Mouse (Mus musculus): ENCODE measurements at regions not wholly inside any gene's neighbourhood (a gene's known extent, or its start where the extent isn't known, plus 50 kb on each side); places are given as distances from the start of the nearest gene placed in this dataset.
"Not testable (repeated sequence)": the region's sequence is repeated elsewhere in the genome, so short reads cannot be mapped to it uniquely, and the experiment has no call there.

DNA sequence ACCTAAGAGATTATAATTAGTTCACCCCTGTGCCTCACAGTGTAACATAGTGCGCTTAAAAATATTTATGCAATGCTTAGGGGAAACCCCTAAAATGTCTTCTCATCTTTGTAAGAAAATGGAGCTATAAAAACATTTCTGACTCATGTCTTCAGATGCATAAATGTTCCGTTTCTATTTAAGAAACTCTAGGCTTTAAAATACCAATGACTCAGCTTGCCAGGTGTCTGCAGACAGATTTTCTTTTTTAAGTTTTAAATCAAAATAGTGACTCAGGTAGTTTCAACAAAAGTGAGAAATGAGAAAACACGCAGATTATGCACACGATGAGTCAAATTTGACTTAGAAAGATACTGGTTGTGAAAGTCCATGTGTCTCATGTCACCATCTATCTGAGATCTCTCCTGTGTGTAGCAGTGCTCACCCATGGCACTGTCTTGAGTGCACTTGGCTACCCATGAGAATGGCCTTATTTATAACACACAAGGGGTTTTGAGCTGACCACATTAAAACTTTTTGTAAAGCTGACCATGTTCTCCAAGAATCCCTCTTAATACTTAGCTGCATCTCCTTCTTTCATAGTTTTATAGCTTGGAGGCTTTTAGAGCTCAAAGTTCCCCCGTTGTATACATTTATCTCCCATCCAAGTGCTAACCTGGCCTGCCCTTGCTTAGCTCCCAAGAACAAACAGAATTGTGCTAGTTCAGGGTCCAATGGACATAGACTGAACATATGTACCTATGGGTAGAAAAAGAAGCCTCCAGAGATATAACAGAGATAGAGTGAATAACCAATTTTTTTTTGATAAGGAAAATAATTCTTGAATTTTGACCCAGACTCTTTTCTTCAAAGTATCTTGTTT is 149.0 kb upstream of the Dmrta1 start:
- Histone ChIP-seq H3K27me3 (ENCODE audit: insufficient read depth, low read length) (no peaks in the 10 kb centered on the region; the same call in 1 of the 2 replicates), H3K4me2 (ENCODE audit: low read depth, low read length) (no peak overlapping the region), H3K36me3 (ENCODE audit: insufficient read depth, low read length) (no peaks in the 10 kb centered on the region), H3K4me1 (ENCODE audit: insufficient read depth, low read length) (no peaks in the 10 kb centered on the region), H3K4me3 (ENCODE audit: low read length) (no peak overlapping the region), H3K9me3 (ENCODE audit: low read length) (no peaks in the 10 kb centered on the region), H3K9ac (replicated peaks; ENCODE audit: low read length) (no peak overlapping the region), H3K27ac (no peak overlapping the region)
- DNase-seq (ENCODE audit: low spot score), result no peak
- TF ChIP-seq CTCF (IDR thresholded peaks at IDR 0.05; ENCODE audit: low read depth), result no peak
- ATAC-seq, result no peak
- 91% methylated on average over 5 of the region's 5 CpGs for WGBS

DNA sequence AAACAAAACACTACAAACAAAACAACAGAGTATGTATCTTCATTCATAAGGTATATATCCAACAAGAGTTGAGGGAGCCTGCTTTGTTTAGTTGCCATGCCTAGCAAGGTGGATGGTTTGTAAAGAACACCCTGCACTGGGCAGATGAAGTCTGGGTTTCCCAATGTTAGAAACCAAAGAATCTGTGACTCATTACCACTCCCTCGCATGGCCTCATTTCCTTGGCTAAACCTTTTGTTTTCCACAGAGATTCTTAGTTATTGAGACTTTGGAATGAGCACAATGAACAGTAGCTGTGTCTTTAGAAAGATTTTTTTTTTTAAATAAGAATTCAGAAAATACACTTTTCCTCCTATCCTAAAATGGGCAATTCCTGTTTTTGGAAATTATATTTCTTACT is 151.3 kb upstream of the Dmrta1 start:
- no peak overlapping the region for H3K4me2 ChIP-seq (ENCODE audit: low read depth, low read length)
- no peak for DNase-seq (ENCODE audit: low spot score)
- TF ChIP-seq CTCF (IDR thresholded peaks at IDR 0.05; ENCODE audit: low read depth), result no peak
- H3K9ac ChIP-seq (replicated peaks; ENCODE audit: low read length), result no peak overlapping the region
- no peak for ATAC-seq
- H3K36me3 ChIP-seq (ENCODE audit: insufficient read depth, low read length), result no peaks in the 10 kb centered on the region
- peaks cover 15% of the 10 kb centered on the region for H3K27me3 ChIP-seq (ENCODE audit: insufficient read depth, low read length)
- no peaks in the 10 kb centered on the region for H3K9me3 ChIP-seq (ENCODE audit: low read length)
- no peak overlapping the region for H3K27ac ChIP-seq
- WGBS, result 69% methylated on average over 1 of the region's 1 CpGs
- no peak overlapping the region for H3K4me3 ChIP-seq (ENCODE audit: low read length)
- H3K4me1 ChIP-seq (ENCODE audit: insufficient read depth, low read length), result no peaks in the 10 kb centered on the region

DNA sequence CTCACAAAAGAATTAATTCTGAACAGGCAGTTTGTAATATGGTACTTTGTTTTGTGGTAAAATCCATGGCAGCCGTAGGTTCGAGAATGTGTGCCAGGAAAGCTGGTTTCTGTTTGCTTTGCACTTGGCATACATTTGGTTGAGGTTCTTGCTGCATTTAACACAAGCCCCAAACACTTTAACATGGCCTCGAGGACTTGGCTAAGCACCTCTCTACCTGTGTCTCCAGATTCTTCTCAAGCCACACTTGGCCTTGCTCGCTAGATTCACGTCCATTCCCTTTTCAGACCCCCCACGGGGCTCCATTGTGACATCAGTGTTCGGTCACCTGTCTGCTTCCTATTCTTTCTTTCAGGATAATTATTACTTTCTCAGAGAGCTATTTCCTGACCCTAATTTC is 151.9 kb upstream of the Dmrta1 start:
- Histone ChIP-seq H3K27me3 (ENCODE audit: insufficient read depth, low read length) (peaks cover 15% of the 10 kb centered on the region), H3K4me2 (ENCODE audit: low read depth, low read length) (no peak overlapping the region), H3K36me3 (ENCODE audit: insufficient read depth, low read length) (no peaks in the 10 kb centered on the region), H3K9ac (replicated peaks; ENCODE audit: low read length) (no peak overlapping the region), H3K27ac (no peak overlapping the region), H3K4me3 (ENCODE audit: low read length) (no peak overlapping the region), H3K9me3 (ENCODE audit: low read length) (no peaks in the 10 kb centered on the region), H3K4me1 (ENCODE audit: insufficient read depth, low read length) (no peaks in the 10 kb centered on the region)
- TF ChIP-seq CTCF (IDR thresholded peaks at IDR 0.05; ENCODE audit: low read depth), result no peak
- no peak for ATAC-seq
- DNase-seq (ENCODE audit: low spot score), result no peak
- WGBS, result 63% methylated on average over 7 of the region's 7 CpGs

DNA sequence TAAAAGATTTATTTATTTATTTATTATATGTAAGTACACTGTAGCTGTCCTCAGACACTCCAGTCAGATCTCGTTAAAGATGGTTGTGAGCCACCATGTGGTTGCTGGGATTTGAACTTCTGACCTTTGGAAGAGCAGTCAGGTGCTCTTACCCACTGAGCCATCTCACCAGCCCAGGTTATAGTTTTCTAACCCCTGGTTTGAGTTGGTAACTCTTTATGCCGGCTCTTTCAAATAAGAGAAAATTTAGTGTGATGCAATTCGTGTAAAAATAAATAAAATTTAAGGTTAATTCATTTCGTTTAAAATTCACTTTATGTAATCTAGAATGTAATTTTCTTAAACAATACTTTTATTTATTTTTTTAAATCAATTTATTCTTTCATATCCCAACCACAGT is 153.7 kb upstream of the Dmrta1 start:
- DNase-seq (ENCODE audit: low spot score); H3K4me1 ChIP-seq (ENCODE audit: insufficient read depth, low read length); H3K27ac ChIP-seq; H3K36me3 ChIP-seq (ENCODE audit: insufficient read depth, low read length); H3K4me3 ChIP-seq (ENCODE audit: low read length); H3K9ac ChIP-seq (replicated peaks; ENCODE audit: low read length); ATAC-seq; H3K9me3 ChIP-seq (ENCODE audit: low read length); H3K4me2 ChIP-seq (ENCODE audit: low read depth, low read length): not testable (repeated sequence)
- peaks cover 15% of the 10 kb centered on the region for H3K27me3 ChIP-seq (ENCODE audit: insufficient read depth, low read length)
- WGBS, result 62% methylated on average over 4 of the region's 4 CpGs

DNA sequence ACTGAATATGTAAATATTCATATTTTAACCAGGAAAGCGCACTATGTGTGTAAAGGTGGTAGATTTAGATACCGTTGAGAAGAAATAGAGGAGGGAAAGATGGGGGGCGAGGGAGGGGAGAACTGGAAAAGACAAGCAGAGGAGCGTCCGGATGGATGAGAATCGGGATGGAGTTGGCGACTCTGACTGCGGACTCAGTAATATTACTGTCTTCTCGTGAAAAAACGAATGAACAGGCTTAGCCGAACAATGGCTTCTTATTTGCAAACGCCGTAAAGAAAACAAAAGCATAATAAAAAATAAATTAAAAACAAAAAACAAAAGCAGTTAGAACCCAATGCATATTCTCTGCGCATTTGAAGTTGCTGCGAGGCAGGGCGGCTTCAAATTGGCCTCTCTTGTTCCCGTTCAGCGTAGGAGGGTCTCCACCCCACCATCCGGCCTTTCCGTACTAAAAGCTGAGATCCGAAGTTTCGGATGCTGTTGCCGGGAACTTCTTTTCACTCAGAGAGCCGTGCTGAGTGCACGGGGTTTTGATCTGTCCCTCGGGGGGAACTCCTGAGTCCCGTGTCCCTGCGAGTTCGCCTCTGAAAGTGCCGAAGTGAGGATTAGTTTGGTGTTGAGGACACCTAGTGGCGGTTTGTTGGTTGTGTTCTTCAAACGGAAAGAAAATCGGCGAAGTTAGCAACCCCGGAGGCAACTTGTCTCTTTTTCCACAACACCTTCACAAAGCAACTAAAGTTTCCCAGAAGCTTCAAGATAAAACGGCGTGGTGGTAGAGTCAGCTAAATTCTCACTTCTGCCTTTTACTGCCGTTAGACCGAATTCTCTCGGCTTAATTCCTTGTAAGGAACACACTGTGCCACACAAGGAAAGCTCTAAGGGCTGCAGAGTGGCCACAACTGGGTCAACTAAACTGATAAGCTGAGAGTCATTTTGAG is 154.7 kb upstream of the Dmrta1 start:
- H3K9me3 ChIP-seq (ENCODE audit: low read length), result no peaks in the 10 kb centered on the region
- ATAC-seq (peak; percentile 80), DNase-seq (ENCODE audit: low spot score) (peak; percentile 91)
- no peak overlapping the region for H3K27ac ChIP-seq
- no peaks in the 10 kb centered on the region for H3K36me3 ChIP-seq (ENCODE audit: insufficient read depth, low read length)
- peak overlapping the region; percentile 89 for H3K4me2 ChIP-seq (ENCODE audit: low read depth, low read length)
- H3K27me3 ChIP-seq (ENCODE audit: insufficient read depth, low read length), result peaks cover 15% of the 10 kb centered on the region
- no peaks in the 10 kb centered on the region for H3K4me1 ChIP-seq (ENCODE audit: insufficient read depth, low read length)
- TF ChIP-seq CTCF (IDR thresholded peaks at IDR 0.05; ENCODE audit: low read depth), result peak; percentile 85
- peak overlapping the region; percentile 48 for H3K4me3 ChIP-seq (ENCODE audit: low read length)
- under 1% methylated on average over 40 of the region's 40 CpGs for WGBS
- peak overlapping the region; percentile 34; the same call in 1 of the 2 replicates for H3K9ac ChIP-seq (replicated peaks; ENCODE audit: low read length)

DNA sequence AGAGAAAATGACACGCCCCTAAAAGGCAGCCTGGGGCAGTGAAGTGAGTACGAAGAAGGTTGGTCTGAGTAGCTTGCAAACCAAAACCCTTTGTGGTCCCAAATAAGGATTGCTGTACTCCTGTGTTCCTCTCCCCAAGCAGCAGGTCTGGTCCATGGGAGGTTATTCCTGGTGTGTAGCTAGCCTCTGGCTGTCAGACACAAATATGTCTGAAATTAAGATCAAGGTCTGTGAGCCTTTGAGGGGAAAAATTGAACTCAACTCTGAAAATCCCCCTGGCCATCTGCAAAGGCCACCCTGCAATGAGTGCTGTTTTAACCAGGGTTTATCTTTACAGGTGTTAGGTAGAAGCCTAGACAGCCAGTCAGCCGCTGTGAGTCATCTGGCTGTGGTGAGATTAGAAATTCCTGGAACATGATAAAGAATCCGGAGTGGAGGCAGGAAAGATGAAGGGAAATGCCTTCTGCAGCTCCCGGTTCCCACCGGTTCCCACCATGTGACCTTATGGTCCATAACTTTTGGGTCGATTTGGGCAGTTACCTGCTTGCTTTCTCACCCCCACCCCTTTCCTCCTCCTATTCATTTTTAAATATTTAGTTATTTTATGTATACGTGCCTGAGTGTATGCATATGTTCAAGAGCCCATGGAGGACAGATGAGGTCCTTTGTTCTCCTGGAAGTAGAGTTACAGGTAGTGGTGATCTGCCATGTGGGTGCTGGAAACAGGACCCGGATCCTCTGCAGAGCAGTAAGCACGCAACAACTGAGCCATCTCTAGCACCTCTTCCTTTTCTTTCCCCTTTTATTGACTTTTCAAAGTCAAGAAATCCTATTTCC is 155.6 kb upstream of the Dmrta1 start:
- Histone ChIP-seq H3K4me2 (ENCODE audit: low read depth, low read length) (peak overlapping the region; percentile 89), H3K4me3 (ENCODE audit: low read length) (peak overlapping the region; percentile 48), H3K4me1 (ENCODE audit: insufficient read depth, low read length) (no peaks in the 10 kb centered on the region), H3K27me3 (ENCODE audit: insufficient read depth, low read length) (peaks cover 15% of the 10 kb centered on the region), H3K27ac (no peak overlapping the region), H3K36me3 (ENCODE audit: insufficient read depth, low read length) (no peaks in the 10 kb centered on the region), H3K9me3 (ENCODE audit: low read length) (no peaks in the 10 kb centered on the region), H3K9ac (replicated peaks; ENCODE audit: low read length) (no peak overlapping the region)
- TF ChIP-seq CTCF (IDR thresholded peaks at IDR 0.05; ENCODE audit: low read depth), result no peak
- 22% methylated on average over 10 of the region's 10 CpGs for WGBS
- no peak for ATAC-seq
- no peak for DNase-seq (ENCODE audit: low spot score)

Measured in hindbrain, postnatal 0 days (tissue).